Mouse (Mus musculus) thymus, adult 2 months (tissue): ENCODE results near the gene Atrnl1.

Experiments used
- CTCF ChIP-seq: fragments of 200-500 bp; IDR thresholded peaks from 2 replicates; pipeline ENCODE4 v1.5.1; 2012; ENCODE audit warnings: mild to moderate bottlenecking, control low read depth, low read length, moderate library complexity, borderline replicate concordance; ENCODE audit not compliant: control insufficient read depth, poor library complexity, insufficient read depth; ENCODE audit errors: extremely low read depth
- POLR2A ChIP-seq: fragments of 200-500 bp; IDR thresholded peaks from 2 replicates; pipeline ENCODE4 v1.6.1; 2012; ENCODE audit warnings: mild to moderate bottlenecking, low read length, control low read depth, moderate library complexity; ENCODE audit not compliant: control insufficient read depth, poor library complexity, insufficient read depth; ENCODE audit errors: extremely low read depth

- TF ChIP-seq CTCF (no peak), POLR2A (no peak)
These were observed 18.5 kb upstream of the Atrnl1 start for GRCm38 (mm10) chr19:57592355-57592754.
